Mouse (Mus musculus): ENCODE measurements around the gene Arhgdig.

The Arhgdig gene

DNA sequence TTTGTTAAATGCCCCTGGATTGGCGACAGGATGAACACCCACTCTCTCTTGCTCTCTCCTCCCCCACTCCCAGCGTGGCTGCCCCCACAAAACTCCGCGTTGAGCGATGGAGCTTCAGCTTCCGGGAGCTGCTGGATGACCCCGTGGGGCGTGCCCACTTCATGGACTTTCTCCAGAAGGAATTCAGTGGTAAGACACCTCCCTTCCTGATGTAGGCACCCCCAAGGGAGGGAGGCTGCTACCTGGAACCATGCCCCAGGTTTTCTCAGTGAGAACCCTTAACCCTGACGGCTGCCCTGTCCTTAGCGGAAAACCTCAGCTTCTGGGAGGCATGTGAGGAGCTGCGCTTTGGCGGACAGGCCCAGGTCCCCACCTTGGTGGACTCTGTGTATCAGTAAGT, at the start of gene Arhgdig:
Gene Arhgdig, minus strand, starts transcription at position 101 of the 400 bp plus-strand sequence.
- no peak for DNase-seq (ENCODE audit: extremely low read depth, insufficient read length, low spot score)

DNA sequence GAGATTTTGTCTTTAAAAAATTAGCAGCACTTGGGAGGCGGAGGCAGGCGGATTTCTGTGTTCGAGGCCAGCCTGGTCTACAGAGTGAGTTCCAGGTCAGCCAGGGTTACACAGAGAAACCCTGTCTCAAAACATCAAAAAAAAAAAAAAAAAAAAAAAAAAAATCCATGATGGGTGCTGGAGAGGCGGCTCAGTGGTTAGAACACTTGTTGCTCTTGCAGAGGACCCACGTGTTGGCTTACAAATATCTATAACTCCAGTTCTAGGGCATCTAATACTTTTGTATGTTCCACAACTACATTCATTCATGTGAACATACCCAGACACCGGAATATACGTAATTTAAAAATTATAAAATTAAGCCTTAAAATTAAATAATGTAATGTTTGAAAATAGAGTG, 47.7 kb upstream of the Arhgdig start:
- DNase-seq (ENCODE audit: extremely low read depth, insufficient read length, low spot score): no peak

DNA sequence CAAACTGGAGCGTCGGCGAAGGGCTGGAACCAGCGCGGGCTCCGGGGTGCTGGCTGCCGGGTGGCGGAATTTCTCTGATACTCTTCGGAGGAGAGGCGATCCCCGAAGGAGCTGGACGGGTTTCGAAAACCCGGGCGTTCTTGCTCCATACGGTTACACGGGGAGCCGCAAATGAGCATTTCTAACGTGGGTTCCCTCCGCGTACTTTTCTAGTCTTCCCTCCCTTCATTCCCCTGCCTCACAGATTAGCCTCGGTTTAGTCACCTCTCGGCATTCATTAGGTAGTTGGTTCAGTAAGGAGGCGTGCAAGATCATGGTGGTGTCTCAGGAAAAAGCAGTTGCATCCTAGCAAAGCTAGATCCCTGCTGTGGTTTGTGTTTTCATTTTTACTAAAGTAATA, 45.8 kb upstream of the Arhgdig start:
- DNase-seq (ENCODE audit: extremely low read depth, insufficient read length, low spot score): no peak

DNA sequence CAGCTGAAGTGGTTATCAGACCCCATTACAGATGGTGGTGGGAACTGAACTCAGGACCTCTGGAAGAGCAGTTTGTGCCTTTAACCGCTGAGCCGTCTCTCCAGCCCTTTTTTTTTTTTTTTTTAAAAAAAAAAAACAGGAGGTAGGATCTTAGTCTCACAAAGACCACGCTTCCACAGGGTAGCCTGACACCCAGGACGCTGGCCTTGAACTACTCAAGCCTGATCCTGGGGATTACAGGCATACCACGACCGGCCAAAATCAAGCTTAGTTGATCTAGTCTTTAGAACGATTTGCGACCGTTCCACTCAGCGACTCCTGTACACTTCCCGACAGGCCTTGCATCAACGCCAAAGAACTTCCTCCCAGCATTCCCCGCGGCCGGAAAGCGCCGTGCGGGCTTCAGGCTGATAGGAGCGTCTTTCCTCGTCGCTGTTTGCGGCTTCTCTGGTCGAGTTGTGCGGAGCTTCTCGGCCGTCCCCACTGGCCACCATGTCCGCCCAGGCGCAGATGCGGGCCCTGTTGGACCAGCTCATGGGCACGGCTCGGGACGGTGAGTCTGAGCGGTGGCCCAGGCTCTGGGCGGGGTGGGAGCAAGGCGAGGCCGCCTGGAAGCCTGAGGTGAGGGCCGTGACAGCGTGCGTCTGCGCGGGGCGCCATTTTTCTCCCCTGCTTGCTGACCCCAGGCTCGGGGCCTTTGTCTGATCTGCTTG, 45.1 kb upstream of the Arhgdig start, which contains the start of gene Luc7l:
Gene Luc7l, plus strand, starts transcription at position 358 of the 713 bp plus-strand sequence.
- DNase-seq (ENCODE audit: extremely low read depth, insufficient read length, low spot score): peak; percentile 91

DNA sequence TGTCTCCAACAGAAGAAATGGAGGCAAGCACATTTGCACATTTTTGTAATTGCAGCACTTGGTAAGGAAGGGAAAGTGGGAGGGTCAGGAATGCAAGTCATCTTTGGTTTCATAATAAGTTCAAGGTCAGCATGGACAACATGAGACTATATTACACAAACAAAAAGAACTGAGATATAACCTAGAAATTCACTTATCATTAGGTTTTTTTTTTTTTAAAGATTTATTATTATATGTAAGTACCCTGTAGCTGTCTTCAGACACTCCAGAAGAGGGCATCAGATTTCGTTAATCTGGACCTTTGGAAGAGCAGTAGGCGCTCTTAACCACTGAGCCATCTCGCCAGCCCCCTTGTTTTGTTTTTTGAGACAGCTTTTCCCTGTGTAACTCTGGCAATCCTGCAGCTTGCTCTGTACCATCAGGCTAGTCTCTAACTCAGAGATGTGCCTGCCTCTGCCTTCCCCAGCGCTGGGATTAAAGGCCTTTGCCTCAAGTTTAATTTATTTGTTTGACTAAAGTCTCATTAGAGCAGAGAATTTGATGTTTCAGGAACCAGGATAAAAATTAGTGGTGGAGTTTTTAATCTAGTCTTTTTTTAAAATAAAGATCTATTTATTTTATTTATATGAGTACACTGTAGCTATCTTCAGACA, 44.4 kb upstream of the Arhgdig start:
- DNase-seq (ENCODE audit: extremely low read depth, insufficient read length, low spot score): peak; percentile 30

DNA sequence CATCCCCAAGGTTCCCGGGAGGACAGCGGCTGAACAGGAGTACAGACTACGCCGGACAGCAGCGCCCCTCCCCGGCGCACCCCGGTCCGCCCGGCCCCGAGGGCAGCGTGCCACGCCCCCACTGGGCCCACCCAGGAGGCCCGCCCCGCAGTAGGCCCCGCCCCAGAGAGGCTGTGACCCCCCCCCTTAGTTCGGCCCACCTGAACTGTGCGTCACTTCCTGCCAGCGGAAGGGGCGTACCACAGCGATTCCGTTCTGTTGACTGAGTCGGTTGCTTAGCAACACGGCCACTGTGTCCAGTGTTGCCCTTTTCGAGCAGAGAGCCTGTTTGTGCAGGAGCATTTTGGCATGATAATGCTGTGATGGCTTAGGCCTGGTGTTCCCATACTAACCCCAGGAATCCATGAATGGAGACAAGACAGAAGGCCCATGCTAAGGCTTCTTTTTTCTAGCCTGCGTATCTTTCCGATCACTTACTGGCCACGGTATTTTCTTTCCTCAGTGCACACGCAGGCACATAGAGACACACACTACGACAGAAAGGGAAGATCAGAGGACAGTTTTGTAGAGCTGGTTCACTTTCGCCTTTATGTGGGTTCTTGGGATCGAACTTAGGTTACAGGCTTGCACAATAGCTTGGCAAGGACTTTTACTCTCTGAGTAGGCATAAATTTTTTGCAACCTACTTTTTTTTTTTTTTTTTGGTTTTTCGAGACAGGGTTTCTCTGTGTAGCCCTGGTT, 36.7 kb upstream of the Arhgdig start, which contains the start of gene Fam234a:
Gene Fam234a, minus strand, starts transcription at position 142 of the 741 bp plus-strand sequence.
- DNase-seq (ENCODE audit: extremely low read depth, insufficient read length, low spot score): no peak

DNA sequence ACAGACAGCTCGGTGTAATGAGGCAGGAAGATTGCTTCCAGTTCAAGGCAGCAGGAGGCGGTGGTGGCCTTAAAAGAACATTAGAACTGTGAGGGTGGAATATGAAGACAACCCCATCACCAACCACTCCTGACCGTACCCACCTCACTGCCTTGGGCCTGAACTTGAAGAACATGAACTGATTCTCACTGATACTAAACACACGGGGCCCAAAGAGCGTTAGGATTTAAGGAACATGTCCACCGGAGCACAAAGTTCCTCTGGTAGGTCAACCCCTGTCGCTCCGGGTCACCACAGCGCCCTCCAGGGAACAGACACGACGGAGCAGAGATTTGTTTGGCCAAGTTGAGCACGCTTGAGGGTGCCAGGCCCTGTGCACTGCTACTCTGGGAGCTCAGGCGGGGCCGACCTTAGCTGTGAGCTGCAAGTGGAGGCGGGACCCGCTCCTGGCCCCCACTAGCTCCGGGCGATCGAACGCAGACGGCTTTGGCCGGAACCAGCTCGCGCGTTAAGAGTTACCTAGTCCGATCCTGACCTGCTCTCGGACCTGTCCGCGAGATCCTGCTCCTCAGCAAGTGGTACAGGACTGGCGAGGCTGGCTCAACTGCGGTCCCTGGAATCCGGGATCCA, 36.0 kb upstream of the Arhgdig start:
- peak; percentile 92 for DNase-seq (ENCODE audit: extremely low read depth, insufficient read length, low spot score)

DNA sequence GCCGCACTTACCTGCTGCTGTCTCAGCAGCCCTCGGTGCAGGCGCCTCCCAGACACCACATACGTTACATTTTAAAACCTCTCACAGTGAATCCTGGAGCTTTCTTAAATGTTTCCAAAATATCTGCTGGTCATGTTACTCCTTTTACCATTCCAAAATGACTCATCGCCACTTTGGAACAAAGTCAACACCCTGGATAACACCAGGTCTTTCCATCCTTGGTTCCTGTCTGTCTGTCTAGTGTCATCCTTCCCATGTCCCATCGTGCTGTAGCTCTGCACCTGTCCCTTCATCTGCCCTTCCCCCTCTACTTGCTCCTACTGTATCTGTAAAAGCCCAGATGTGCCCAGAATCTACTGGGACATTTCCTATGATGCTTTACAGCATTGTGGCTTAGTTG, 33.4 kb upstream of the Arhgdig start:
- peak; percentile 60 for DNase-seq (ENCODE audit: extremely low read depth, insufficient read length, low spot score)

DNA sequence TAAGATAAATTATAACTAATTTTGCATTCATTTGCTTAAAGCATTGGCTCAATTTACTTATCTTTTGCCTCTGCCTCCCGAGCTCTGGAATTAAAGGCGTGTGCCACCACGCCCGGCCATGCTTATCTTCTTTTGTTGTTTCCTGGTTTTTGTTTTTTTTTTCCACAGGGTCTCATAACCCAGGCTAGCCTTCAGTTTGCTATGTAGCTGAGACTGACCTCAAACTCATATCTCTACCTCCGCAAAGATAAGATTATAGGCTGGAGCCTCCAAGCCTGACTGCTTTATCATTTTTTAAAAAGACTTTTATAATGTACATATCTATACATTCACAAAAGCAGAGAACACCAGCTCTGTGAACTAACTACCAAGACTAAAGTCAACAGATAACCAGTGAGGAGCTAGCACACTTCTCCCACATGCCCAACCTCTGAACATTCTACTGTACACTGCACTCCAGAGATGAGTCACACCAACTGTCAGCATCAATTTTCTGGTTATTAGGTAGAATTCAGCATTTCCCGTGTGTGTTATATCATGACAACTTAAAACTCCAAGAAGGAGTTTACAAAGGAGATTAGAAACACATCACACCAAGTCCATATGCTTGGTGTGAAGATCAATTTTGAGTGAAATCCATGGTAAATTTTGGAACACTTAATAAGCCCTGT, 32.7 kb upstream of the Arhgdig start:
- DNase-seq (ENCODE audit: extremely low read depth, insufficient read length, low spot score): no peak

DNA sequence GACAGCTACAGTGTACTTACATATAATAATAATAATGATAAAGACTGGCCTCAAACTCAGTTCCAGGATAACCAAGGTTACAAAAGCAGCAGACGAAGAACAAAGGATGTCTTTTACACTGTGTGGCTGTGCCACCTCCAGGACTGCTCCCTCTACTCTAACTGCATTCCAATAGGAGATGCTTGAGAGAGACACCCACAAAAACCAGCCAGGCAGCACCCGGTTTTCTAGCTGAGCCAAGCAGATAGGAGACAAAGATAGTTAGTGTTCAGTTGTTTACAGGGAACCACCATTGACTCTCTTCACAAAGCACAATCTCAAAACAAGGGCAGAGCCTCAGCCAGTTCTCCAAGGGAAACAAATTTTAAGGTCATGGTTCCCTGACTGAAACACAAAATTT, 32.0 kb upstream of the Arhgdig start:
- DNase-seq (ENCODE audit: extremely low read depth, insufficient read length, low spot score): no peak

DNA sequence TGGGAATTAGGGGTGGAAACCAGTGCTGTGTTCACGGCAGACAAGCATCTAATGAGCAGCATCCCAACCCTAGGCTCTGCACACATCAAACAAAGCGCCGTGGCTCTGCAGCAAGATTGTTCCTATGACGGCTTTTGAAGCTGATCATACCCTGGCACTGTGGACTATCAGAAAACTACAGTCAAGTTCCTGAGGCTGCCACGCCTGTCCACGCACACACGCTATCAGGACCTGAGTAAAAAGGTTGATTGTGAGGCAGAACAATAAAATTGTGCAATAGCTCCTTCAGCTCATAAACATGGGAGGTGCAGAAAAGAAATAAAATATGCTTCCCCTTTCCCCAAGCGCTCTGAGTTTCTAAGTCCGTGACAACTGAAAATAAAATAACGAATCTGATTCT, 30.1 kb upstream of the Arhgdig start:
- no peak for DNase-seq (ENCODE audit: extremely low read depth, insufficient read length, low spot score)

DNA sequence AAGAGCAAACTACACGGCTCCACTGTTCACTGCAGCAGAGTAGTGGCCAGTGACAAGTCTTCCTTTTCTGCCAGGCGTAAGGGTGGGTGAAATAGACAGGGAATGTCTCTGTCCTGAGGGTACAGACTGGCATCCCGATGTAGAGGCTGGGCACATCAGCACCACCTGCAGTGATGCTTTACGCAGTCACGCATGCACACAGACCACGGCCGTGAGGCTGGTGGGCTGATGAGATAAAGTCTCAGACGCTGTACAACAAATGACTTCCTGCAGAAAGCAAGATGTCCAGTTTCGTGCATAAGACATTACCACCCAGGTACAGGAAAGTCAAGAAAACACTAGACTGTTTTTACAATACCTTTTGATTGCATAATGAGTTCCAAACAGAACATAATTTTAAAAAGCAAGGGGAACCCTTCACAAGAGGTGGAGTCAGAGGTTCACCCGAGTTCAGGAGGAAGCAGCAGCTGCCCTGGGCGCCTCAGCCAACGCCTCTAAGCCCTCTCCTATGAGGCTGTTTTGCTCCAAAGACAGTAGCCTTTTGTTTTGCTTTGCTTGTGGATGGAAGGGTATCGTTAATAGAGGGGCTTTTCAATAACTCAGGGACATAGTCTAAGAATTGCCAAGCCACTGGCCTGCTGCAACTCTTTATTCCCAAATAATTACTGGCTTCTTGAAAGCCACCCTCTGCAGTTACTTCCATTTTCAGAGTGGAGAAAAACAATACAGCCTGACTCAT, 27.7 kb upstream of the Arhgdig start:
- no peak for DNase-seq (ENCODE audit: extremely low read depth, insufficient read length, low spot score)

DNA sequence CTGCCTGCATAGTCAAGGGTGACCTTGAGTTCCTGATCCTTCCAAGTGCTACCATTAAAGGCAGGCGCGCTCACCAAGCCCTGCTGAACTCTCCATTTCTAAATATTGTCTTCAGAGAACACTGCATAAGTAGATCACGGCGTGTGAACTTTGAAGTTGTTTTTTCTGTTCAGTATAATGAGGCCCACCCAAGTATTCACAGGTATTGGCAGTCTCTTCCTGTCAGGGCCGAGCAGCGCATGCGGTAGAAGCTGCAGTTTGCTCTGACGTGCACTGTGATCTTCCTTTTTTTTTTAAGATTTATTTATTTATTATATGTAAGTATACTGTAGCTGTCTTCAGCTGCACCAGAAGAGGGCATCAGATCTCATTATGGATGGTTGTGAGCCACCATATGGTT, 26.8 kb upstream of the Arhgdig start:
- no peak for DNase-seq (ENCODE audit: extremely low read depth, insufficient read length, low spot score)

DNA sequence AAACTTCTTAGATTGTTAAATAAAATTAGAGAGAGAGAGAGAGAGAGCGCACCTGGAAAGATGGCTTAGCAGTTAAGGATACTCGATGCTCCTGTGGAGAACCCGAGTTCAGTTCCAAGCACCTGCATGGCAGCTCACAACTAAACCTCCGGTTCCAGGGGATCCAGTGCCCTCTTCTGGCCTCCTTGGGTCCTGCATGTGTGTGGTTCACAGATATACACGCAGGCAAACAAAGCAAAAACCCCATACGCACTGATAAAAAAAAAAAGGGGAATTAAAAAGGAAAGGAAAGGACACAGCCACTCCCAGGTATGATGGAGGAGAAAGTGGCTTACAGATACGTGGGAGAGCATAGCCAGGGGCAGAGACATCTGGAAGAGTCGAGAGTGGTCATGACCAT, 25.3 kb upstream of the Arhgdig start:
- DNase-seq (ENCODE audit: extremely low read depth, insufficient read length, low spot score): no peak

DNA sequence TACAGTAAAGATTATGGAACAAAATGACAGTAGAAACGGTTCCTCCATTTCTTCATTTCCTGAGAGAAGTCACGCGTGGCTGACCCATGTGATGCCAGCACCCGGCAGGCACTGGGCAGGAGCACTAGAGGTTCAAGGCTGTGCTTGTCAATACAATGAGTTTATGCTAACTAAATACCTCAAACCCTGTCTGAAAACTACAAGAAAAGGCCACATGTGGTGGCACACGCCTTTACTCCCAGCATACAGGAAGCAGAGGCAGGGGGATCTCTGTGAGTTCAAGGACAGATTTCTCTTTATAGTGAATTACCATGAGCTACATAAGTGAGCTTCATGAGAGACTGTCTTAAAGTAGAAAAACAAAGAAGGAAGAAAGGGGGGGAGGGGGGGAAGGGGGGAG, 23.6 kb upstream of the Arhgdig start:
- no peak for DNase-seq (ENCODE audit: extremely low read depth, insufficient read length, low spot score)

DNA sequence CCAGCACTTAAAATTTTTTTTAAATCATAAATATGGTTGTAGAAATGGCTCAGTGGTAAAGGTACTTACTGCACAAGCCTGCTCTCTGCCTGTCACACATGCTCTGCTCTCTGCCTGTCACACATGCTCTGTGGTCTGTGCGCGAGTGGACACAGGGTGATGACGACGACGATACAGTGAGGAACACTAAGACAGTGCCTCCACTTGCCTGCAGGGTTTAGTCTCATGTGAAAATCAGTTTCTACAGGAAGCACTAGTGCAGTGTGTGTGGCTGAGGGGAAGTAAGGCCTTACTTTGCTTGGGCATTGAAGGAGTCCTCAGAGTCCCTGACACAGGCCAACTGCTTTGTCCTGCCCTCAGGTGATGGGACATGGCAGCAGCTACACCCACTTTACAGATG, 22.2 kb upstream of the Arhgdig start:
- no peak for DNase-seq (ENCODE audit: extremely low read depth, insufficient read length, low spot score)

DNA sequence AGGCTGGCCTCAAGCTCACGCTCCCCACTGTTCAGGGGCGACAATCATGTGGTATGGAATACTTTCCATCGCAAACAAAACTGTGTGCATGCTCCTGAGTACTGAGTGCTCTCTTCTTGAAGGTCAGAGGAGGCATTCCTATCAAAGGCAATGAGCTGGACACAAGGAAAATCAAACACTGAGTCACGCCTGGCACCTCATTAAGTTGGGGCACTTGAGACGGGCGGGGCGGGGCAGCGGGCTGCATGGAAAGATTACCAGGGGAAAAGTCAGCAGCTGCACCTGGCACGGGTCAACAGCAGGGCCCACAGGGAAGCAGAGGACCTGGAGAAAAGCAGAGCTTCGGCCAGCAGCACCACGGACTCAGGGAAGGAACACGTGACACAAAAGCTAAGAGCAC, 17.6 kb upstream of the Arhgdig start:
- no peak for DNase-seq (ENCODE audit: extremely low read depth, insufficient read length, low spot score)

DNA sequence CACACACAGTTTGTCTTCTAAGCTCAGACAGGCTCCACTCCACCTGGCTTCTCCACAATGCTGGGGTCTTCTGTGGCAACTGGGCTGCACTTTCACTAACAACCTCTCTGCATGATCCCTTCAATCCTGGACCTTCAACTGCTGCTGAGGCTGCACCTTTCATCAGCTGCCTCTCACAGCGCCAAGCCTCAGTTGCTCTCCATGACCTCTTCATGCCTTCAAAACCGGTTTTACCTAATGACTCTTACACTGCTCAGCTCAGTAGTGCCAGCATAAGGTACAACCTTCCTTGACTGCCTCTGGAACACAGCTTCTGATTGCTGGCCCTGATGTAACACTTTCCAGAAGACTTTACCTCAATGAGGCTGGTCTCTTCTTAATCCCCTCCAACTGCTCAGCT, 13.9 kb upstream of the Arhgdig start:
- DNase-seq (ENCODE audit: extremely low read depth, insufficient read length, low spot score): no peak

DNA sequence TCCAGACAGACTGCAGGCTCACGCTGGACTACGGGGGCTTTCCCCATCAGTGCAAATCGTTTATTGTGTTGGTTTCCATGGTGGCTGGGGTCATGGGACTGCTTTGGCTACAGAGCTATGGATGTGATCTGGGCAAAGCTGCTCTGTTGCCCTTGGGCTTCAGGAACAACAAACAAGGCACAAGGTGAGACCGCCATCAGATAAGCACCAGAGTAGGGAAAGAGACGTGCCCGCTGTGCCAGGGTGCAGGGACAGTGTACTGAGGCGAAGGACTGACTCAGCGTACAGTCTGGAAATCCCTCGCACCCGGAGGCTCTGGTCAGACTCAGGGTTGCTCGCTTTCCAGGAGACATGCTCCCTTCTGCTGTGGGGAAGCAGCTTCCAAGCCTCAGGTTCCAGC, 5.1 kb upstream of the Arhgdig start:
- DNase-seq (ENCODE audit: extremely low read depth, insufficient read length, low spot score): no peak

DNA sequence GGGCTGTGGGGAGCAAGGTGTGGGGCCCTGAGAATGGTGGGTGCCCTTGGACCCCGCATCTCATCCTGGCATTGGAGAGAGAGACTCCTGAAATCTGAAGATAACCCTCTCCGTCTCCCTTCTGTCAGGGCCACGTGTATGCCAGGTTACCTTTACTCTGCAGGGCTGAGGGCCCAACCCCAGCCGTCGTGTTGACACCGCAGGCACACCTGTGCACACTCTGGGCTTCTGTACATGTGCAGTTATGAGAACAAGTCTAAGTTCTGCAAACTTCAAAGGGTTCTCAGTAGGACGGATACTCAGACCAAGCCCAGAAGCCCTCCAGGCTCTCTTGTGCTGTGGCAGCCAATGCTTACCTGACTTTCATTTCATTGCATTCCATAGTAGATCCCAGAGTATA, 4.7 kb upstream of the Arhgdig start:
- DNase-seq (ENCODE audit: extremely low read depth, insufficient read length, low spot score): no peak
